Mouse (Mus musculus) neural tube, embryonic 12.5 days (tissue): ENCODE results near the gene Rnaseh2a. TPM values are rescaled to one million over a fixed set of nuclear protein-coding genes. Genes with fewer than 3 reads are reported as not detected.

Source experiments
- ATAC-seq: fragments of 200-750 bp; cut with Nextera tagmentation; 2 replicates; pipeline ENCODE4 v1.8.0; 2017; ENCODE audit warnings: low read depth, mild to moderate bottlenecking, moderate TSS enrichment, moderate library complexity; ENCODE audit not compliant: low FRiP score
- H3K27ac ChIP-seq: fragments of 300-500 bp; sonication (generic); 2 replicates; pipeline ENCODE4 v1.5.1; 2016
- H3K27me3 ChIP-seq: fragments of 300-500 bp; sonication (generic); replicated peaks from 2 replicates; pipeline ENCODE4 v1.6.1; 2016; ENCODE audit warnings: mild to moderate bottlenecking
- H3K36me3 ChIP-seq: fragments of 300-500 bp; sonication (generic); 2 replicates; pipeline ENCODE4 v1.6.1; 2016; ENCODE audit warnings: mild to moderate bottlenecking
- H3K4me1 ChIP-seq: fragments of 300-500 bp; sonication (generic); 2 replicates; pipeline ENCODE4 v1.6.1; 2016
- H3K4me2 ChIP-seq: fragments of 300-500 bp; sonication (generic); replicated peaks from 2 replicates; pipeline ENCODE4 v1.6.1; 2016; ENCODE audit warnings: mild to moderate bottlenecking
- H3K4me3 ChIP-seq: fragments of 300-500 bp; sonication (generic); 2 replicates; pipeline ENCODE4 v1.5.1; 2016
- H3K9ac ChIP-seq: fragments of 300-500 bp; sonication (generic); 2 replicates; pipeline ENCODE4 v1.6.1; 2016; ENCODE audit warnings: mild to moderate bottlenecking
- H3K9me3 ChIP-seq: fragments of 300-500 bp; sonication (generic); 2 replicates; pipeline ENCODE4 v1.6.1; 2016; ENCODE audit warnings: mild to moderate bottlenecking
- WGBS: fragments of 180-500 bp; shearing (Covaris S2); methylation state at CpG from one replicate; pipeline ENCODE4 v1.1.7; 2016; 5-methylcytosine and 5-hydroxymethylcytosine counted together
- polyA plus RNA-seq: library from polyadenylated mRNA; unstranded; fragments of >200 nt; fragmentation: Nextera tagmentation; extraction: Ambion mirVana; gene quantifications from 2 replicates; pipeline ENCODE4 v1.2.1, GENCODE M21; 2016

Rnaseh2a gene
- polyA plus RNA-seq, 1 experiment from 2014 or later = 78.4 TPM

GRCm38 (mm10) chr8:84973803-84974542 lies 4.4 kb upstream of the Rnaseh2a start:
- no peaks in the 10 kb centered on the region for H3K9me3 ChIP-seq
- peaks cover 36% of the 10 kb centered on the region for H3K36me3 ChIP-seq
- no peak overlapping the region for H3K4me3 ChIP-seq
- ATAC-seq = no peak
- no peak overlapping the region for H3K27ac ChIP-seq
- WGBS = 64% methylated on average over 4 of the region's 4 CpGs
- no peak overlapping the region for H3K9ac ChIP-seq
- peaks cover 49% of the 10 kb centered on the region for H3K4me1 ChIP-seq
- H3K4me2 ChIP-seq = 0 out of 2 replicates have a peak overlapping the region, but pooled peaks have one; percentile 12
- peaks cover 17% of the 10 kb centered on the region for H3K27me3 ChIP-seq

DNA sequence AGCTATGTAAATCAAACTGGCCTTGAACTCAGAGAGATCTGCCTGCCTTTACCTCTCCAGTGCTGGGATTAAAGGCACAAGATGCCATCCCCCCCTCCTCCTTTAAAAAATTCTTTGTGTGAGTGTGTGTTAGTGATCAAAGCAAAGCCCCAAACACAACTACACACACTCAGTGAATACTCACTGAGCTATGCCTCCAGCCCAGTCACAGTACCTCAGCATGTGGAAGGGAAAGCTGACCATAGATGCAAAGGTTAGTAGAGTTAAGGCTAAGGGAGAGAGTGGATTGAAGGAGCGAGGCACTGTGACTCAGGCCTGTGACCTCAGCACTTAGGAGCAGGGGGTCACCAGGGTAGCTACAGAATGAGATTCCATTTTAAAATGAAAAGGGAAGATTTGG lies 3.5 kb upstream of the Rnaseh2a start:
- Histone ChIP-seq H3K36me3 (peaks cover 36% of the 10 kb centered on the region), H3K4me2 (no peak overlapping the region), H3K4me3 (no peak overlapping the region), H3K27ac (no peak overlapping the region), H3K4me1 (peaks cover 47% of the 10 kb centered on the region), H3K9me3 (no peaks in the 10 kb centered on the region), H3K27me3 (peaks cover 11% of the 10 kb centered on the region), H3K9ac (peak overlapping the region; percentile 38; the same call in 1 of the 2 replicates)
- ATAC-seq = no peak
- WGBS = 93% methylated on average over 1 of the region's 1 CpGs

DNA sequence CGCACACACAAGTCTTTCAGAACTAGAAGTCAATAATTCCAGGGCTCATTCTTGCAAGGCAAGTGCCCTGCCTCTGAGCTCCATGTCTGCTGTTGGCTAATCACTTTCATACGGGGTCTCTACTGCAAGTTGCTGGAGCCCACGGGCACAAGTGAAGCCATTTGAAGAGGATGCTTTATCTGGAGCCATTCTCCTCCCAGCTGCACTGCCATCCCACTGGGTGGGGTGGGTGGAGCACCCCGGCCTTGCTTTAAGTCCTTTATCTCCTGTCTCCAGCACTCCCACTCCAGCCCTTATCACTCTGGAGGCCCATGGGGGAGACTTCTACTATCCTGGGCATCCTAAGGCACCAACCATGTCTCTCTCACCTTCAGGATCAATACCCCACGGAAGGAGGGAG lies 1.3 kb upstream of the Rnaseh2a start:
- Histone ChIP-seq H3K9ac (peak overlapping the region; percentile 96), H3K27ac (no peak overlapping the region), H3K4me2 (peak overlapping the region; percentile 91), H3K4me3 (peak overlapping the region; percentile 80), H3K9me3 (no peaks in the 10 kb centered on the region), H3K27me3 (no peaks in the 10 kb centered on the region), H3K36me3 (peaks cover 36% of the 10 kb centered on the region), H3K4me1 (peaks cover 26% of the 10 kb centered on the region)
- WGBS = 71% methylated on average over 5 of the region's 5 CpGs
- ATAC-seq = no peak

DNA sequence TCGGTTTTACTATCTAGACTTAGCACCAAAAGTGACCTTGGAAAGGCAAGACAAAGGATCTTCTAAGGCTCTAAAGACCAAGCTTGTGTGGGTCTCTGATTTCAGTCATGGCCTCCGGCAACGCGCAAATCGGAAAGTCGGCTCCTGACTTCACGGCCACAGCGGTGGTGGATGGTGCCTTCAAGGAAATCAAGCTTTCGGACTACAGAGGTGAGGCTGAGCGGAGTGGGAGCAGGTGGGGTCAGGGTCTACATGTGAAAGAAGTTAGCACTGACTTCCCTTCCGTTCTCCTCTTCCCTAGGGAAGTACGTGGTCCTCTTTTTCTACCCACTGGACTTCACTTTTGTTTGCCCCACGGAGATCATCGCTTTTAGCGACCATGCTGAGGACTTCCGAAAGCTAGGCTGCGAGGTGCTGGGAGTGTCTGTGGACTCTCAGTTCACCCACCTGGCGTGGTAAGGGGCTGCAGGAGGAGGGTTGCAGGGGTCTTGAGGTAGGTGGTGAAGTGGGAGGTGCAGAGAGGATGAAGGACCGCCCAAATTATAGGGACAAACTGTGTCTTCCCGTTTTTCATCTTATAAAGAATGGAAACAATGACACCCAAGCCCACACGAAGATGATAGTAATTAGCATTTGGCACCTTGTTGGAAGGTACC lies 696 bp upstream of the Rnaseh2a start:
- ATAC-seq = no peak
- WGBS = 13% methylated on average over 21 of the region's 21 CpGs
- Histone ChIP-seq H3K27me3 (no peaks in the 10 kb centered on the region), H3K27ac (peak overlapping the region; percentile 50), H3K4me1 (peaks cover 26% of the 10 kb centered on the region), H3K9me3 (no peaks in the 10 kb centered on the region), H3K4me2 (peak overlapping the region; percentile 91), H3K36me3 (peaks cover 36% of the 10 kb centered on the region), H3K9ac (peak overlapping the region; percentile 96), H3K4me3 (peak overlapping the region; percentile 80)

- WGBS = 6% methylated on average over 2 of the region's 2 CpGs
- ATAC-seq = no peak
- H3K4me3 ChIP-seq = peak overlapping the region; percentile 80; the same call in 1 of the 2 replicates
- H3K4me2 ChIP-seq = peak overlapping the region; percentile 91
- H3K4me1 ChIP-seq = peaks cover 26% of the 10 kb centered on the region
- peak overlapping the region; percentile 96 for H3K9ac ChIP-seq
- H3K27ac ChIP-seq = no peak overlapping the region
- H3K36me3 ChIP-seq = peaks cover 29% of the 10 kb centered on the region
- H3K27me3 ChIP-seq = no peaks in the 10 kb centered on the region
- no peaks in the 10 kb centered on the region for H3K9me3 ChIP-seq
These were observed 917 bp downstream of the Rnaseh2a start for GRCm38 (mm10) chr8:84968650-84969049.

GRCm38 (mm10) chr8:84967532-84968304 lies 1.8 kb downstream of the Rnaseh2a start:
- Histone ChIP-seq H3K9me3 (no peaks in the 10 kb centered on the region), H3K27ac (no peak overlapping the region), H3K4me3 (no peak overlapping the region), H3K9ac (0 out of 2 replicates have a peak overlapping the region, but pooled peaks have one; percentile 17), H3K4me1 (peaks cover 26% of the 10 kb centered on the region), H3K36me3 (peaks cover 21% of the 10 kb centered on the region), H3K4me2 (no peak overlapping the region), H3K27me3 (no peaks in the 10 kb centered on the region)
- no peak for ATAC-seq
- 92% methylated on average over 13 of the region's 13 CpGs for WGBS

GRCm38 (mm10) chr8:84966603-84967002 lies 3.0 kb downstream of the Rnaseh2a start:
- H3K9me3 ChIP-seq = no peaks in the 10 kb centered on the region
- H3K4me3 ChIP-seq = no peak overlapping the region
- peaks cover 13% of the 10 kb centered on the region for H3K36me3 ChIP-seq
- WGBS = 51% methylated on average over 3 of the region's 3 CpGs
- no peak for ATAC-seq
- H3K4me2 ChIP-seq = peak overlapping the region; percentile 89
- no peak overlapping the region for H3K27ac ChIP-seq
- H3K9ac ChIP-seq = no peak overlapping the region
- no peaks in the 10 kb centered on the region for H3K27me3 ChIP-seq
- peaks cover 26% of the 10 kb centered on the region for H3K4me1 ChIP-seq

DNA sequence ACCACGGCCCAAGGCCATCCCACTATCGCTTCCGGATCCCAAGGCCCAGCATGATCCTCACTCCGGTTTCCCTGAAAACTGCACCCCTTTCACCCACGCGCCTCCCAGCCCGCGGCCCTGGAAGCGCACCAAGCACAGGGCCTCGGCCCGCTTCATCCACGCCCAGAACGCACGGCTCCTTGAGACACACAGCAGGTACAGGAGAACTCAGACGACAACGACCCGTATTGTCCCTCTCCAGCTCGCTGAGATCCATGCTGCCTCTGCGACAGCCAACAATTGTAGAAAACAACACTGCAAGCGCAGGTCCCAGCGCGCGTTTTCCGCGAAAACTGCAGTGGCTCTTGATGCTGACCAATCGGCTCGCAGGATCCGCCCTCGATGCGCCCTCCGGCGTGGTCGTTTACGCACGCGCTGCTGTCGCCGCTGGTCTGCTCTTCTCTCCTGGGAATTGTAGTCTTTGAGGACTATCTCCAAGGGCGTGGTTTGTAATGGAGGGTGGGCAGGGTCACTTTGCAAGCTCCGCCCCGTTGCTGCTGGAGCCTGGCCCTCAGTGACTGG lies 3.8 kb downstream of the Rnaseh2a start:
- peak; percentile 74 for ATAC-seq
- H3K4me3 ChIP-seq = peak overlapping the region; percentile 56
- H3K27me3 ChIP-seq = no peaks in the 10 kb centered on the region
- no peak overlapping the region for H3K27ac ChIP-seq
- H3K9ac ChIP-seq = peak overlapping the region; percentile 68
- H3K4me2 ChIP-seq = peak overlapping the region; percentile 89
- under 1% methylated on average over 41 of the region's 41 CpGs for WGBS
- no peaks in the 10 kb centered on the region for H3K9me3 ChIP-seq
- H3K4me1 ChIP-seq = peaks cover 20% of the 10 kb centered on the region
- peaks cover 6% of the 10 kb centered on the region for H3K36me3 ChIP-seq

DNA sequence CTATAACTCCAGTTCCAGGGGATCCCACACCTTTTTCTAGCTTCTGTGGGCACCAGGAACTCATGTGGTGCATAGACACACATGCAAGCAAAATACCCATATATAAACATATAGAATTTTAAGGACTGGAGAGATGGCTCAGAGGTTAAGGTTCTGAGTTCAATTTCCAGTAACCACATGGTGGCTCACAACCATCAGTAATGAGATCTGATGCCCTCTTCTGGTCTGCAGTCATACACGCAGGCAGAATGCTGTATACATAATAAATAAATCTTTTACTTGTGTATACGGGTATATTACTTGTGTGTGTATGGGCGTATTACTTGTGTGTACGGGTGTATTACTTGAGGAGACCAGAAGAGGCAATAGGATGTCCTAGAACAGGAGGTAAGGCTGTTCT lies 5.6 kb downstream of the Rnaseh2a start:
- no peak overlapping the region for H3K27ac ChIP-seq
- H3K4me1 ChIP-seq = peaks cover 13% of the 10 kb centered on the region
- 90% methylated on average over 4 of the region's 4 CpGs for WGBS
- no peak overlapping the region for H3K4me2 ChIP-seq
- no peaks in the 10 kb centered on the region for H3K27me3 ChIP-seq
- ATAC-seq = no peak
- peaks cover 14% of the 10 kb centered on the region for H3K36me3 ChIP-seq
- no peak overlapping the region for H3K9ac ChIP-seq
- no peaks in the 10 kb centered on the region for H3K9me3 ChIP-seq
- no peak overlapping the region for H3K4me3 ChIP-seq

GRCm38 (mm10) chr8:84959811-84960210 lies 9.8 kb downstream of the Rnaseh2a start:
- H3K4me2 ChIP-seq = no peak overlapping the region
- H3K27ac ChIP-seq = no peak overlapping the region
- WGBS = 92% methylated on average over 7 of the region's 7 CpGs
- no peaks in the 10 kb centered on the region for H3K9me3 ChIP-seq
- H3K9ac ChIP-seq = no peak overlapping the region
- H3K4me1 ChIP-seq = peaks cover under 1% of the 10 kb centered on the region; the same call in 1 of the 2 replicates
- no peaks in the 10 kb centered on the region for H3K27me3 ChIP-seq
- no peak for ATAC-seq
- H3K36me3 ChIP-seq = peaks cover 27% of the 10 kb centered on the region
- H3K4me3 ChIP-seq = no peak overlapping the region

GRCm38 (mm10) chr8:84956768-84957167 lies 12.8 kb downstream of the Rnaseh2a start:
- WGBS = 52% methylated on average over 2 of the region's 2 CpGs
- ATAC-seq = no peak
- Histone ChIP-seq H3K9me3 (no peaks in the 10 kb centered on the region), H3K4me1 (no peaks in the 10 kb centered on the region), H3K4me2 (no peak overlapping the region), H3K36me3 (peaks cover 24% of the 10 kb centered on the region), H3K27me3 (peaks cover 14% of the 10 kb centered on the region; the same call in 1 of the 2 replicates), H3K27ac (no peak overlapping the region), H3K4me3 (no peak overlapping the region), H3K9ac (no peak overlapping the region)
